Mouse (Mus musculus) liver, postnatal 0 days (tissue): ENCODE measurements at regions not wholly inside any gene's neighbourhood (a gene's known extent, or its start where the extent isn't known, plus 50 kb on each side); places are given as distances from the start of the nearest gene placed in this dataset.

ENCODE experiments used
- CTCF ChIP-seq: sonication (generic); IDR thresholded peaks from 2 replicates; pipeline ENCODE4 v1.5.1; 2016; ENCODE audit warnings: antibody characterized with exemption, low read depth
- EP300 ChIP-seq: IDR thresholded peaks from 2 replicates; pipeline ENCODE4 v1.6.1; 2016; ENCODE audit warnings: antibody characterized with exemption, low read depth, mild to moderate bottlenecking

DNA sequence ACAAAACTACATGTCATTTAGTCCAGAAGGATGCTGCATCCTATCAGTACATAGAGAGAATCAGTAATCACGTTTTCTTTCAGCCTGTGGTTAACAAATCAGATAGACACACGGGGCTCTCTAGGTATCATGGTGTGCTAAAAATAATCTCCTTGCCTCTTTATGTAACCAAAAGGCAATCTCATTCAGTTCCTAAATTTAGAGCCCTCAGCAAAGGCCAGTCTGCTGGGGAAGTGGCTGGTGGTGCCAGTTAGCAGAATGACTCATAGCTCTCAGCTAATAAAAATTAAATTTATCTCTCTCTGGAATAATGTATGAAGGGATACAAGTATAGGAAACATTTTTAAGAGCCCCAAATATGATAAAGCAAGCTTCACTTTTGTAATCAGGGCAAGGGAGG lies 335.5 kb downstream of the Phex start:
- TF ChIP-seq CTCF (no peak), EP300 (no peak)
